Mouse (Mus musculus) neural tube, embryonic 12.5 days (tissue): ENCODE data around the gene Mgll. TPM values are rescaled to one million over a fixed set of nuclear protein-coding genes. Genes with fewer than 3 reads are reported as not detected.

Experiments
- ATAC-seq: fragments of 200-750 bp; cut with Nextera tagmentation; 2 replicates; pipeline ENCODE4 v1.8.0; 2017; ENCODE audit warnings: low read depth, mild to moderate bottlenecking, moderate TSS enrichment, moderate library complexity; ENCODE audit not compliant: low FRiP score
- H3K27ac ChIP-seq: fragments of 300-500 bp; sonication (generic); 2 replicates; pipeline ENCODE4 v1.5.1; 2016
- H3K27me3 ChIP-seq: fragments of 300-500 bp; sonication (generic); replicated peaks from 2 replicates; pipeline ENCODE4 v1.6.1; 2016; ENCODE audit warnings: mild to moderate bottlenecking
- H3K36me3 ChIP-seq: fragments of 300-500 bp; sonication (generic); 2 replicates; pipeline ENCODE4 v1.6.1; 2016; ENCODE audit warnings: mild to moderate bottlenecking
- H3K4me1 ChIP-seq: fragments of 300-500 bp; sonication (generic); 2 replicates; pipeline ENCODE4 v1.6.1; 2016
- H3K4me2 ChIP-seq: fragments of 300-500 bp; sonication (generic); replicated peaks from 2 replicates; pipeline ENCODE4 v1.6.1; 2016; ENCODE audit warnings: mild to moderate bottlenecking
- H3K4me3 ChIP-seq: fragments of 300-500 bp; sonication (generic); 2 replicates; pipeline ENCODE4 v1.5.1; 2016
- H3K9ac ChIP-seq: fragments of 300-500 bp; sonication (generic); 2 replicates; pipeline ENCODE4 v1.6.1; 2016; ENCODE audit warnings: mild to moderate bottlenecking
- H3K9me3 ChIP-seq: fragments of 300-500 bp; sonication (generic); 2 replicates; pipeline ENCODE4 v1.6.1; 2016; ENCODE audit warnings: mild to moderate bottlenecking
- WGBS: fragments of 180-500 bp; shearing (Covaris S2); methylation state at CpG from one replicate; pipeline ENCODE4 v1.1.7; 2016; 5-methylcytosine and 5-hydroxymethylcytosine counted together
- polyA plus RNA-seq: library from polyadenylated mRNA; unstranded; fragments of >200 nt; fragmentation: Nextera tagmentation; extraction: Ambion mirVana; gene quantifications from 2 replicates; pipeline ENCODE4 v1.2.1, GENCODE M21; 2016

Mgll gene
- polyA plus RNA-seq, 1 experiment from 2014 or later, result 9.3 TPM

DNA sequence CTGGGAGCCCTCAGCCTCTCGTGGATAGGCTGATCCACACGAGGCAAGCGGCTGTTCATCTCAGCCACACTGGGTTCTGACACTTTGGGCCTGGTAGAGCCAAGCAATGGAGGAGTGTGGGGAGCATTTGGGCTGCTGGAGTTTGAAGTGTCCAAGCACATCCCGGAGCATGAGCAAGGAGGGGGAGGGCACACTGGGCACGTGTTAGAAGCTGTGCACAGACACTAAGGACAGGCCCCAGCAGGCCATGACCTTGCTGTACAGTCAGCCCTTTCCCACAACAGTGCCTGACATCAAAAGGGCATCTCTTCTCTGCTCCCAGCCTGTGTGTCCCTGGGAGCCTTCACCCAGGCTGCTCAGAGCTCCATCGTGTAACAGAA is 13.3 kb downstream of the Mgll start:
- H3K4me2 ChIP-seq, result no peak overlapping the region
- no peaks in the 10 kb centered on the region; the same call in 1 of the 2 replicates for H3K27me3 ChIP-seq
- no peak overlapping the region for H3K4me3 ChIP-seq
- no peak overlapping the region for H3K9ac ChIP-seq
- H3K9me3 ChIP-seq, result no peaks in the 10 kb centered on the region
- 76% methylated on average over 6 of the region's 6 CpGs for WGBS
- no peak for ATAC-seq
- H3K36me3 ChIP-seq, result no peaks in the 10 kb centered on the region
- peaks cover 5% of the 10 kb centered on the region for H3K4me1 ChIP-seq
- H3K27ac ChIP-seq, result no peak overlapping the region

DNA sequence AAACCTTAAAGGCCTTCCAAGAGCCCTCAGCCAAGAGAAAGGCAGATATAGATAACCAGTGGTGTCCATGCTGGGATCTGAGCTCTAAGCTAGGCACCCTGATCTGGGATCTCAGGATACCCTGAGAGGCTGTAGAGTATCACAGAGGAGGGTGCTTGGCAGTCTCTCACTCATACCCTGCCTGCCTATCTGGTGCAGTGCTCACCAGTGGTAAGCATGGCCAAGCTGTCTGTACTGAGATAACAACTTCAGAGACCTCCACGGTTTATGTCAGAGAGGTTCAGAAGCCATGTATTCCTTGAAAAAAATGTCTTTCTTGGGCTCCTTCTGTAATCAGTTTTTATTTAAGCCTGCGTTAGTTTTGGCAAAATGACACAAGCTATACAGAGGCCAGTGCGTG is 16.8 kb downstream of the Mgll start:
- Histone ChIP-seq H3K4me2 (no peak overlapping the region), H3K4me3 (no peak overlapping the region), H3K4me1 (peaks cover 18% of the 10 kb centered on the region), H3K27ac (no peak overlapping the region), H3K9ac (no peak overlapping the region), H3K27me3 (no peaks in the 10 kb centered on the region; the same call in 1 of the 2 replicates), H3K9me3 (no peaks in the 10 kb centered on the region), H3K36me3 (no peaks in the 10 kb centered on the region)
- ATAC-seq, result no peak
- 87% methylated on average over 3 of the region's 3 CpGs for WGBS

DNA sequence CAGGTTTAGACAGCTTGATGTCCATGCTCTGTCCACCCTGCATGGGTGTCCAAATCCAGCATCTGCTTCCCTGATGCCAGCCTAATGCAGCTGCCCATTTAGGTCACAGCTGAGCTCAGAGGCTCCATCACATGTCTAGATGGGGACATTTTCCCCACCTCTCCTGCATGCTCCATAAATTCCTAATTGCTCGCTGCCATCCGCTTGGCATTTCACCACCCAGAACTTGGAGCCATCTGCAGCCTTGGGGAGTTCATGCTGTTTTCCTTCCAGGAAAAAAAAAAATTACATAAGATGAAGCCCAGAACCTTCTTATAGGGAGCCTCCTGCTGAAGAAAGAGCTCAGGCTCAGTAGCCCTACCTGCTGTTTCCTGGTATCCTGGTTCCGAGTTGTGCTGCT is 17.6 kb downstream of the Mgll start:
- 64% methylated on average over 3 of the region's 3 CpGs for WGBS
- no peak overlapping the region for H3K9ac ChIP-seq
- no peak overlapping the region for H3K27ac ChIP-seq
- H3K4me3 ChIP-seq, result no peak overlapping the region
- H3K4me2 ChIP-seq, result no peak overlapping the region
- no peaks in the 10 kb centered on the region for H3K36me3 ChIP-seq
- H3K27me3 ChIP-seq, result no peaks in the 10 kb centered on the region; the same call in 1 of the 2 replicates
- ATAC-seq, result no peak
- H3K9me3 ChIP-seq, result no peaks in the 10 kb centered on the region
- H3K4me1 ChIP-seq, result peaks cover 18% of the 10 kb centered on the region

DNA sequence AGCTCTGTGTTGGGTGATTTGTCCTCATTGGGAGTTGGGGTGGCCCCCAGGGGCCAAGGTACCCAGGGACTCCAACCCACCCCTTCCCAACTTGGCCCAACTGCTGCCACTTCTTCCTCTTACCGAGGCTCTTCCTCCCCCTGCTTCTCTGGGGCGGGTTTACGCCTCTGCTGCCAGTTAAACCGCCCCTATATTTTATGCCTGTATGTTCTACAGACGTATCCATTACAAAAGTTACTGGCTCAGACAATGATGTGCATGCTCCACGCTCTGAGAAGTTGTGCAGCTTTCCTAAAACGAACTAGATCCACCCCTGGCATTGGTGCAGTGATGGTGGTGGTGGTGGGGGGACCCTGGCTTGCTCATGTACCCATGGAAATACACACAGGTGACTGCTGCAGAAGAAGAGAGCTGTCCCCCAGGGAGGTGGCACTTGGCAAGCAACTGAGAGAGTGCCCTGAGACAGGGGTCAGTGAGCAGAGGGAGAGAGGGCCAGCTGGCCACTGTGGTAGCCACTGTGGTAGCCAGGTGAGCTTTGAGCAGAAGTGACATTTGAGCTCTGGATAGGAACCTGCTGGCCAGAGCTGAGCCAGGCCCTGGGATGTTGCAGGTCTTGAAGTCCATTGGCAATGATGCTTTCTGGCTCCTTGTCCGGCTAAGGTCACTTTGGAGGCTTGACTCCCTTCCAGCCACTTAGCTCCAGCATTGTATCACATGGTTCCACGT is 18.2 kb downstream of the Mgll start:
- Histone ChIP-seq H3K9ac (no peak overlapping the region), H3K4me2 (no peak overlapping the region), H3K9me3 (no peaks in the 10 kb centered on the region), H3K4me3 (no peak overlapping the region), H3K27me3 (no peaks in the 10 kb centered on the region; the same call in 1 of the 2 replicates), H3K4me1 (peaks cover 18% of the 10 kb centered on the region), H3K36me3 (no peaks in the 10 kb centered on the region), H3K27ac (no peak overlapping the region)
- WGBS, result 69% methylated on average over 9 of the region's 9 CpGs
- no peak for ATAC-seq

DNA sequence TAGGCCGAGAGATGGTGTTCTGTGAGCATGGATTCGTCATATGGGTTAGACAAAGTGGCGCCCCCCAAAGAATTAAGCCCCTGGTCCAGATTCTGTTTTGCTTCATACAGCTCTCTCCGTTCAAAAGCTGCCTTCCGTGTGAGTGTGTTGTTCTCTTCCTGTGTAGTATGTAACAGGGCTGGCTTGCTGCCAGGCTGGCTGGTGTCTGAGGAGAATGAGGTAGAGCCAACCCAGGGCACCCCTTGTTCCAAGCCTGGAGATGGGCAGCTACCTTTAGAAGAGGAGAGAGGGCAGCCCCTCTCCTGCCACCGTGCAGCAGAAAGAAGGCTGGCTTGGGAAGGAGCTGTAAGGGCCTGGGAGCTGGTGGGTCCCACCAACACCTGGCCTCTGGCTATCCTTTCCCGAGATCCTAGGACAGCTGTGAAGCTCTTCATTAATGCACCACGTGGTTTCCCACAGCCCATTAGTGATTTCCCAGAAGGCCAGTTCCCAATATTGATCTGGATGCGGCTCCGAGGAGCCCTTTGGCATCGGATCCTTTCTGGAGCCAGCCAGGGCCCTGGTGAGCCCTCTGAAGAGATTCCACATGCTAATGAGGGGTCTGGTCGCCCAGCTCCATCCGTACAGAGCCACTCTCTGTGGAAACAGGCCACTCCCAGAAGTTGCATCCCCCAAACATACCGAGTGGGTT is 19.5 kb downstream of the Mgll start:
- ATAC-seq, result peak; percentile 54
- H3K4me3 ChIP-seq, result no peak overlapping the region
- H3K9me3 ChIP-seq, result no peaks in the 10 kb centered on the region
- no peak overlapping the region for H3K4me2 ChIP-seq
- H3K4me1 ChIP-seq, result peaks cover 18% of the 10 kb centered on the region
- no peak overlapping the region for H3K27ac ChIP-seq
- WGBS, result 57% methylated on average over 14 of the region's 14 CpGs
- no peaks in the 10 kb centered on the region for H3K36me3 ChIP-seq
- no peaks in the 10 kb centered on the region; the same call in 1 of the 2 replicates for H3K27me3 ChIP-seq
- H3K9ac ChIP-seq, result no peak overlapping the region

DNA sequence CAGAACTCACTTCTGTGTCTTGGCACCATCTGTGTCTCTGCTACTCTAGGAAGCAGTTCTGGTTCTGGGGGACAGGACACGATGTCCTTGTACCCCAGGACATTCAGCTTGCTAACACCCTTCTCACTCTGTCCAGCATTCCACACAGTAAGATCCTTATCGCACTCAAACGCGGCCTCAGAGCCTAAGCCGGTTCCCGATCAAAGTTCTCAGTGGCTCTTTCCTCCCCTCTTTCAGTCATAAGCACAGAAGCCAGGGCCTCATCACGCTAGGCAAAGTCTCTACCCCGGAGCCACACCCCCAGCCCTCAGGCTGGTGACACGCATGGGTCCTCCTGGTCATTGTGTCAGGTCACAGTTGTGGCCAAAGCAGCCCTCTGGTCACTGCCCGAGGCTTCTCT is 20.8 kb downstream of the Mgll start:
- Histone ChIP-seq H3K4me3 (no peak overlapping the region), H3K27me3 (no peaks in the 10 kb centered on the region), H3K9me3 (no peaks in the 10 kb centered on the region), H3K4me2 (no peak overlapping the region), H3K36me3 (no peaks in the 10 kb centered on the region), H3K9ac (no peak overlapping the region), H3K4me1 (peaks cover 18% of the 10 kb centered on the region), H3K27ac (no peak overlapping the region)
- ATAC-seq, result no peak
- 89% methylated on average over 10 of the region's 10 CpGs for WGBS

DNA sequence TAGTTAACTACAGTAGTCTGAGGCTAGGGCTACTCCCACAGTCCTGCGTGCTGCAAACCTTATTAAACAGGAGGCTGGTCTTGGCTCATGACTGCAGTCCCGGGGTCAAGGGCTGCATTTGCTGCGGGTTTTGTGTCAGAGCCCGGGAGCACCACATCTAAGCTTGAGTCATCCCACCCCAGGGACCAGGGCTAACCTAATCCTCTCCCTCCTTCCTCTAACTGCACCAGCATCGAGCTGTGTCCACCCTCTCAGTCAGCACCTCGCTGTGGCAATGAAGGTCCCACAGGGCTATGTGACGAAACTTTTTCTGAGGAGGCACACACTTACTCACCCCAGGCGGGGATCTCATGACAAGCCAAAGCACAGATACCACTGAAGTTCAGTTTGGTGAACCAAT is 22.1 kb downstream of the Mgll start:
- no peak overlapping the region for H3K27ac ChIP-seq
- WGBS, result 86% methylated on average over 8 of the region's 8 CpGs

DNA sequence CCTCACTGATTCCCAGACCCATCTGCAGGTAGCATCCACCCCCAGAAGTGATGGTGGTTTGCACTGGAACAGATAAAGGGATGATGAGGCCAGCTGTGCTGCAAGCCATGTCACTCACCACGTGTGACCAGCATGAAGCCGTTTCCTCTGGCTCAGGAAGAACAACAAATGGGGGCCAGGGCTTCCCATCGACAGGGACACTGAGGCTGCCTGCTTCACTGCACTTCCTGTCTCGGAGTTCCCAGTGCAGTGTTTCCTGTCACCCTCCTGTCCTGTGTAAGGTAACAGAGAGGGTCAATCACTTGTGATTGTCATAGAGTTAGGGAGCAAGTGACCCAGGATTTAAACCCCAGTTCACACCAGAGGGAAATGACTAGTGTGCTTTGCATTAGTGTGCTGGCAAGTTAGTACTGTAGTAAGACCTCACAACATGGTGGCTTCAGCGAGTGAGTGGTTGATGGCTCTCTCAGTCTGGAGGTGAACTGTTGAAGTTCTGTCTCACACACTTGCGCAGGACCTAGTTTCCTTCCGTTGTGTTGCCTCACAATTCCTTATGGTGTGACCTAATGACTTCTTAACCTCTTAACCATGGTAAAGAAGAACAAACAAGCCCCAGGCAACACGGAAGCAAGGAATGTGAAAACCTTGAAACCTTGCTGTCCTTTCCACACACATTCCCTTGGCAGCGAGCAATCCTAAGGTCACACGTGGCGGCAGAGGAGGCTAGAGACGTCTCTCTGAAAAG is 23.3 kb downstream of the Mgll start:
- no peak overlapping the region for H3K4me3 ChIP-seq
- H3K9ac ChIP-seq, result no peak overlapping the region
- no peak for ATAC-seq
- no peaks in the 10 kb centered on the region for H3K36me3 ChIP-seq
- H3K27me3 ChIP-seq, result no peaks in the 10 kb centered on the region
- H3K4me1 ChIP-seq, result peaks cover 14% of the 10 kb centered on the region
- H3K9me3 ChIP-seq, result no peaks in the 10 kb centered on the region
- H3K27ac ChIP-seq, result no peak overlapping the region
- WGBS, result 84% methylated on average over 12 of the region's 12 CpGs
- H3K4me2 ChIP-seq, result no peak overlapping the region

More for the DNA sequence above, 22.1 kb downstream of the Mgll start:
- Histone ChIP-seq H3K4me2 (no peak overlapping the region), H3K36me3 (no peaks in the 10 kb centered on the region), H3K4me1 (peaks cover 18% of the 10 kb centered on the region), H3K27me3 (no peaks in the 10 kb centered on the region), H3K9ac (no peak overlapping the region), H3K4me3 (no peak overlapping the region), H3K9me3 (no peaks in the 10 kb centered on the region)
- no peak for ATAC-seq

DNA sequence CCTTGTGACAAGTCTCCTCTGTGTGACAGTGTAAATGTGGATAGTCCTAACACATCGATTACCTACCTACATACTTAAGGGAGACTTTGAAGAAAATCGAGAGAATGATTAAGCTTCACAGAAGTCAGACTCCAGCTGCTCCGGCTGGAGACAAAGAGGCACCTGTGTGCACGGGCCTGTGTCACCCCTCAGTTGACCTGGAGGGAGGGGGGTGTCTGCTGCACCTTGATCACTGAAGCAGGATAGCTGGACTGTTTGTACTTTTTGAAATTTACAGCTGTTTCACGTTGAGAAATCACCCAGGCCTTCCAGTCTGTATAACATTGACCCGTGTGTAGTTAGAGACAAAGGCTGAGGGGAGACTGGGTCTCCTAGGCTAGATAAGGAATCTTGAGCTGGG is 26.7 kb downstream of the Mgll start:
- Histone ChIP-seq H3K36me3 (no peaks in the 10 kb centered on the region), H3K27me3 (no peaks in the 10 kb centered on the region), H3K4me3 (no peak overlapping the region), H3K9me3 (no peaks in the 10 kb centered on the region), H3K9ac (no peak overlapping the region), H3K4me1 (no peaks in the 10 kb centered on the region; the same call in 1 of the 2 replicates), H3K4me2 (no peak overlapping the region), H3K27ac (no peak overlapping the region)
- WGBS, result 70% methylated on average over 6 of the region's 6 CpGs
- ATAC-seq, result no peak

DNA sequence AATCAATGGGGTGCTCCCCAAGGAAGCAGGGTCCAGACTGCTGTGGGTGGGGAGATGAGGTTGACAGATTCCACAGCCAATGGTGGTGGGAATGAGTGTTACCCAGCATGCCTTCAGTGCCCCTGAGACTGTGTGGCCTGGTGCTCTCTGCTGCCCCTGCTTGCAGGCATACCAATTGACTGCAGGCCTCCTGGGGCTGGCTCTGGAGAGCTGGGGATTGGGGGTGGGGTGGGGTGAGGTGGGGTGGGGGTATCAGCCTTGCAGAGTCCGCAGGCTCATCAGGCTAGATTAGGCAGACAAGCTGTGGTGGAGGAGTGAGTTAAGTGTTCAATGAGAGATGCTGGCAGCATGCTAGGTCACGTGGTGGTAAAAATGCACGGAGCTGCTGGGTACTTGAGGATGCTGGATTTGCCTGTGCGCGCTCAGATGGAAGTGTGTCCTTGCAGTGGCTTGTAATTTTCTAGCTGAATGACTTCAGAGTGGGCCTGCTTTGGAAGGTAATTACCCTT is 28.6 kb downstream of the Mgll start:
- no peak overlapping the region for H3K4me3 ChIP-seq
- no peaks in the 10 kb centered on the region for H3K36me3 ChIP-seq
- no peaks in the 10 kb centered on the region for H3K9me3 ChIP-seq
- WGBS, result 47% methylated on average over 5 of the region's 5 CpGs
- H3K27ac ChIP-seq, result no peak overlapping the region
- H3K9ac ChIP-seq, result no peak overlapping the region
- ATAC-seq, result peak; percentile 66
- no peaks in the 10 kb centered on the region; the same call in 1 of the 2 replicates for H3K4me1 ChIP-seq
- H3K27me3 ChIP-seq, result no peaks in the 10 kb centered on the region
- no peak overlapping the region for H3K4me2 ChIP-seq

DNA sequence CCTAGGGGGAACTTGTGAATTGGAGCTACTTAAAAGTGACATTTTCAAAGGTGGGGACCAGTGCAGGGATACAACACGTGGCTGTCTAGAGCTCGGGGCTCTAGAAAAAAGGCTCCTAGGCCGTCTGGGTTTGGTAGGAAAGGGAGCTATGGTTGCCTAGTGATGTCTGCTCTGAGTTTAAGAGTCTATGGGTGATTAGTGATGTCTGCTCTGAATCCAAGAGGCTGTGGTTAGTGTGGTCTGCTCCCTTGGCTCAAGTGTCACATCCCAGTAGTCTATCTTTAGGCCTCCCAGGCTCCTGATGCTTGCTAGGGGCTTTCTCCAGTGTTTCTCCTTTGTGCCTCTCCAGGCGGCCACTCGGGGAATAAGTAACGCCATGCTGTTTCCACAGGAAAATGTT is 29.4 kb downstream of the Mgll start:
- no peak overlapping the region for H3K27ac ChIP-seq
- no peaks in the 10 kb centered on the region for H3K9me3 ChIP-seq
- H3K9ac ChIP-seq, result no peak overlapping the region
- no peaks in the 10 kb centered on the region; the same call in 1 of the 2 replicates for H3K4me1 ChIP-seq
- H3K4me2 ChIP-seq, result no peak overlapping the region
- H3K4me3 ChIP-seq, result no peak overlapping the region
- WGBS, result 66% methylated on average over 6 of the region's 6 CpGs
- H3K36me3 ChIP-seq, result no peaks in the 10 kb centered on the region
- ATAC-seq, result no peak
- no peaks in the 10 kb centered on the region for H3K27me3 ChIP-seq

DNA sequence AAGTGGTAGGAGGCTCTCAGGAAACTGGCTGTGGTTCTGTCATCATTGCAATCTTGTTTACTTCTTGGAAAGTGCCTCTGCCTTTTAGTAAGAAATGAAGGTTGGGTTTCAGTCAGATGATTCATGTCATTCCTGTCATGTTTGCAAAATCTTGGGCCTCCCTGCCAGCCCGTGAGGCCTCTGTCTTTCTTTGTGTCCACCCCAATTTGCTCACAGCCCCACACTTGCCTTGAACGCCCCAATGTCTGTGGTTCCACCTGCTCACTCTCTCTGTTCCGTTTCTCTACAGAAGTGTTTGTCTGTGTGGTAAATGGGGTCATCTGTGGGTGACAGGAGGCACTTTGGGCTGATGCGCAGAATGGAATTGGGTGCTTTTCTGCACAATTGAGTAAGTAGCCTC is 32.8 kb downstream of the Mgll start:
- 86% methylated on average over 4 of the region's 4 CpGs for WGBS
- no peaks in the 10 kb centered on the region for H3K9me3 ChIP-seq
- no peak overlapping the region for H3K9ac ChIP-seq
- H3K4me1 ChIP-seq, result peaks cover 12% of the 10 kb centered on the region; the same call in 1 of the 2 replicates
- no peak overlapping the region for H3K4me2 ChIP-seq
- no peaks in the 10 kb centered on the region for H3K36me3 ChIP-seq
- H3K27me3 ChIP-seq, result no peaks in the 10 kb centered on the region
- no peak overlapping the region for H3K4me3 ChIP-seq
- no peak for ATAC-seq
- no peak overlapping the region for H3K27ac ChIP-seq
